Mouse (Mus musculus): Measurements from ENCODE around the gene Gba2. TPM values are rescaled to one million over a fixed set of nuclear protein-coding genes. Genes with fewer than 3 reads are reported as not detected.

Gba2 gene
- polyA plus RNA-seq, 1 experiment from 2014 or later: 21.1 TPM

DNA sequence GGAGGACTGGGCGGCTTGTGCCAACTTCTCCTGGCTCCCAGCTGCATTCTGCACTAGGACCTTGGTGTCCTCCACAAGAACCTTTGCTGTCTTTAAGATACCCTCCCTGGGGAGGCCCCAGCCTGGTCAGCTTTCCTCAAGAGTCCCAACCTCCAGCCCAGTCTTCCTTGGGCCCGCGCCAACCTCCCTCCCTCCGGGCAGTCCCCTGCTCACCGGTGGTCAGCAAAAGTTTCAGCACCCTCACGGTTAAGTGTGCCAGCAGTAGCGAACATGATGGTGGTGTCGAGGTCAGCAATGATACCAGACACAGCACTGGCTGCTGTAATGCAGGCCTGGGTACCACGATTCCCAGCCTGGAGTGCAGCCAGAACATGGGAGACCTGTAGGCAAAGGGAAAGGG, 42.6 kb downstream of the Gba2 start:
- H3K27me3 ChIP-seq (ENCODE audit: control insufficient read depth, insufficient read depth, low read length): no peaks in the 10 kb centered on the region
- H3K4me3 ChIP-seq (ENCODE audit: low read depth, low read length): no peak overlapping the region
- no peak for DNase-seq (ENCODE audit: low spot score)
- H3K36me3 ChIP-seq (replicated peaks; ENCODE audit: control insufficient read depth, insufficient read depth, low read depth, low read length): peaks cover 39% of the 10 kb centered on the region
- H3K4me2 ChIP-seq (ENCODE audit: low read depth, low read length): no peak overlapping the region
- H3K9ac ChIP-seq (replicated peaks; ENCODE audit: low read length): no peak overlapping the region
- H3K27ac ChIP-seq (replicated peaks; ENCODE audit: low read depth, low read length): no peak overlapping the region
- 94% methylated on average over 9 of the region's 9 CpGs for WGBS
- no peak for ATAC-seq (replicated peaks; ENCODE audit: insufficient number of reproducible peaks, low FRiP score, low TSS enrichment, low read depth)
- H3K9me3 ChIP-seq (replicated peaks; ENCODE audit: control insufficient read depth, low read length): no peaks in the 10 kb centered on the region
- no peaks in the 10 kb centered on the region for H3K4me1 ChIP-seq (ENCODE audit: control insufficient read depth, insufficient read depth, low read length)

GRCm38 (mm10) chr4:43535628-43536027, 43.0 kb downstream of the Gba2 start:
- Histone ChIP-seq H3K27me3 (ENCODE audit: control insufficient read depth, insufficient read depth, low read length) (no peaks in the 10 kb centered on the region), H3K4me2 (ENCODE audit: low read depth, low read length) (no peak overlapping the region), H3K4me3 (ENCODE audit: low read depth, low read length) (no peak overlapping the region), H3K4me1 (ENCODE audit: control insufficient read depth, insufficient read depth, low read length) (no peaks in the 10 kb centered on the region), H3K9me3 (replicated peaks; ENCODE audit: control insufficient read depth, low read length) (no peaks in the 10 kb centered on the region), H3K36me3 (replicated peaks; ENCODE audit: control insufficient read depth, insufficient read depth, low read depth, low read length) (peaks cover 39% of the 10 kb centered on the region), H3K9ac (replicated peaks; ENCODE audit: low read length) (no peak overlapping the region), H3K27ac (replicated peaks; ENCODE audit: low read depth, low read length) (no peak overlapping the region)
- ATAC-seq (replicated peaks; ENCODE audit: insufficient number of reproducible peaks, low FRiP score, low TSS enrichment, low read depth) (no peak), DNase-seq (ENCODE audit: low spot score) (no peak)
- 95% methylated on average over 8 of the region's 8 CpGs for WGBS

- Histone ChIP-seq H3K27ac (replicated peaks; ENCODE audit: low read depth, low read length) (no peak overlapping the region), H3K4me2 (ENCODE audit: low read depth, low read length) (no peak overlapping the region), H3K27me3 (ENCODE audit: control insufficient read depth, insufficient read depth, low read length) (no peaks in the 10 kb centered on the region), H3K36me3 (replicated peaks; ENCODE audit: control insufficient read depth, insufficient read depth, low read depth, low read length) (peaks cover 24% of the 10 kb centered on the region), H3K9ac (replicated peaks; ENCODE audit: low read length) (no peak overlapping the region), H3K9me3 (replicated peaks; ENCODE audit: control insufficient read depth, low read length) (no peaks in the 10 kb centered on the region), H3K4me1 (ENCODE audit: control insufficient read depth, insufficient read depth, low read length) (no peaks in the 10 kb centered on the region), H3K4me3 (ENCODE audit: low read depth, low read length) (no peak overlapping the region)
- DNase-seq (ENCODE audit: low spot score) (no peak), ATAC-seq (replicated peaks; ENCODE audit: insufficient number of reproducible peaks, low FRiP score, low TSS enrichment, low read depth) (no peak)
- WGBS: 80% methylated on average over 9 of the region's 9 CpGs
Measured at GRCm38 (mm10) chr4:43533270-43533669, 45.4 kb downstream of the Gba2 start.

- no peaks in the 10 kb centered on the region for H3K4me1 ChIP-seq (ENCODE audit: control insufficient read depth, insufficient read depth, low read length)
- WGBS: 25% methylated on average over 7 of the region's 7 CpGs
Measured at GRCm38 (mm10) chr4:43530581-43530980, 48.1 kb downstream of the Gba2 start.

DNA sequence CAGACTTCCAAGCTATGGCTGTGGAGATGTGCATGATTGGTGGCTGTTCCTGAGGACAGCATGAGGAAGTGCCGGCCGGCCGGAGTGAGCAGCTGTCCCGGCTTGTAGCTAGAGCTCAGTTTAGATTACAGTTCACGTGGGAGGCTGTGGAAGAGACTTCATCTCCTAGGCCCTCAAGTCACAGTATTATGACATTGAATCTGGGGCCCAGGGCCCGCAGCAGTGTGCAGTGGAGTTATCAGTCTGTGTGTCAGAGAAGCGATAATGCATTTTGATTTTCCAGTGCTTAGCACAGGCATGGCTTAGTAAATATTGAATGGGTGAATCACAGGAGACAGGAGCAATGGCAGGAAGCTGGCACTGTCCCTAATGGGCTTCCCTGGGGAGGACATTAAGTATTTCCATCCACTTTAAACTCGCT, 48.6 kb downstream of the Gba2 start:
- DNase-seq (ENCODE audit: low spot score) (no peak), ATAC-seq (replicated peaks; ENCODE audit: insufficient number of reproducible peaks, low FRiP score, low TSS enrichment, low read depth) (no peak)
- Histone ChIP-seq H3K4me1 (ENCODE audit: control insufficient read depth, insufficient read depth, low read length) (no peaks in the 10 kb centered on the region), H3K4me2 (ENCODE audit: low read depth, low read length) (no peak overlapping the region), H3K36me3 (replicated peaks; ENCODE audit: control insufficient read depth, insufficient read depth, low read depth, low read length) (peaks cover 13% of the 10 kb centered on the region), H3K4me3 (ENCODE audit: low read depth, low read length) (no peak overlapping the region), H3K9me3 (replicated peaks; ENCODE audit: control insufficient read depth, low read length) (no peaks in the 10 kb centered on the region), H3K27me3 (ENCODE audit: control insufficient read depth, insufficient read depth, low read length) (no peaks in the 10 kb centered on the region), H3K9ac (replicated peaks; ENCODE audit: low read length) (no peak overlapping the region), H3K27ac (replicated peaks; ENCODE audit: low read depth, low read length) (no peak overlapping the region)
- WGBS: 68% methylated on average over 8 of the region's 8 CpGs

More at GRCm38 (mm10) chr4:43530581-43530980, 48.1 kb downstream of the Gba2 start:
- Histone ChIP-seq H3K4me3 (ENCODE audit: low read depth, low read length) (no peak overlapping the region), H3K9ac (replicated peaks; ENCODE audit: low read length) (no peak overlapping the region), H3K36me3 (replicated peaks; ENCODE audit: control insufficient read depth, insufficient read depth, low read depth, low read length) (peaks cover 17% of the 10 kb centered on the region), H3K27ac (replicated peaks; ENCODE audit: low read depth, low read length) (no peak overlapping the region), H3K27me3 (ENCODE audit: control insufficient read depth, insufficient read depth, low read length) (no peaks in the 10 kb centered on the region), H3K4me2 (ENCODE audit: low read depth, low read length) (no peak overlapping the region), H3K9me3 (replicated peaks; ENCODE audit: control insufficient read depth, low read length) (no peaks in the 10 kb centered on the region)
- DNase-seq (ENCODE audit: low spot score) (peak; percentile 80), ATAC-seq (replicated peaks; ENCODE audit: insufficient number of reproducible peaks, low FRiP score, low TSS enrichment, low read depth) (no peak)

- H3K27me3 ChIP-seq (ENCODE audit: control insufficient read depth, insufficient read depth, low read length): peaks cover 9% of the 10 kb centered on the region
- DNase-seq (ENCODE audit: low spot score) (no peak), ATAC-seq (replicated peaks; ENCODE audit: insufficient number of reproducible peaks, low FRiP score, low TSS enrichment, low read depth) (no peak)
Measured at GRCm38 (mm10) chr4:43528487-43528886, 50.2 kb downstream of the Gba2 start.

DNA sequence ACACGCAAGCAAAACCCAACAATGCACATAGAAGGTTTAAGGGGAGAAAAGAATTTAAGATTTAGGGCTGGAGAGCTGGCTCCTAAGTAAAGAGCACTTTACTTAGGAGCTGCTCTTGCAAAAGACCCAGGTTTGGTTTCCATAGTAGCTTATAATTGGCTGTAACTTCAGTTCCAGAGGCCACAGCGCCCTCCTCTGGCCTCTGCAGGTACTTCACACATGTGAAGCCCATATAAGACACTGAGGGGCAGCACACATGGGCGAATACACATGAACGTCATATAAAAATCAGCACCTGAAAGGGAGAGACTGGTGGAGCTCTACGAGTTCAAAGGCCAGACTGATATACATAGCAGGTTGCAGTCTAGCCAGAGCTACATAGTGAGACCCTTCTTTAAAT, 50.8 kb downstream of the Gba2 start:
- peaks cover 12% of the 10 kb centered on the region for H3K27me3 ChIP-seq (ENCODE audit: control insufficient read depth, insufficient read depth, low read length)
- no peak overlapping the region for H3K9ac ChIP-seq (replicated peaks; ENCODE audit: low read length)
- ATAC-seq (replicated peaks; ENCODE audit: insufficient number of reproducible peaks, low FRiP score, low TSS enrichment, low read depth): no peak
- no peak for DNase-seq (ENCODE audit: low spot score)
- peaks cover 3% of the 10 kb centered on the region for H3K36me3 ChIP-seq (replicated peaks; ENCODE audit: control insufficient read depth, insufficient read depth, low read depth, low read length)
- H3K9me3 ChIP-seq (replicated peaks; ENCODE audit: control insufficient read depth, low read length): no peaks in the 10 kb centered on the region
- H3K4me3 ChIP-seq (ENCODE audit: low read depth, low read length): no peak overlapping the region
- no peak overlapping the region for H3K4me2 ChIP-seq (ENCODE audit: low read depth, low read length)
- 64% methylated on average over 5 of the region's 5 CpGs for WGBS
- H3K27ac ChIP-seq (replicated peaks; ENCODE audit: low read depth, low read length): no peak overlapping the region
- peaks cover 2% of the 10 kb centered on the region; the same call in 1 of the 2 replicates for H3K4me1 ChIP-seq (ENCODE audit: control insufficient read depth, insufficient read depth, low read length)

More at GRCm38 (mm10) chr4:43528487-43528886, 50.2 kb downstream of the Gba2 start:
- peaks cover 7% of the 10 kb centered on the region for H3K36me3 ChIP-seq (replicated peaks; ENCODE audit: control insufficient read depth, insufficient read depth, low read depth, low read length)
- H3K27ac ChIP-seq (replicated peaks; ENCODE audit: low read depth, low read length): no peak overlapping the region
- no peak overlapping the region for H3K9ac ChIP-seq (replicated peaks; ENCODE audit: low read length)
- peaks cover under 1% of the 10 kb centered on the region; the same call in 1 of the 2 replicates for H3K4me1 ChIP-seq (ENCODE audit: control insufficient read depth, insufficient read depth, low read length)
- 74% methylated on average over 9 of the region's 9 CpGs for WGBS
- H3K9me3 ChIP-seq (replicated peaks; ENCODE audit: control insufficient read depth, low read length): no peaks in the 10 kb centered on the region
- no peak overlapping the region for H3K4me3 ChIP-seq (ENCODE audit: low read depth, low read length)
- H3K4me2 ChIP-seq (ENCODE audit: low read depth, low read length): no peak overlapping the region

DNA sequence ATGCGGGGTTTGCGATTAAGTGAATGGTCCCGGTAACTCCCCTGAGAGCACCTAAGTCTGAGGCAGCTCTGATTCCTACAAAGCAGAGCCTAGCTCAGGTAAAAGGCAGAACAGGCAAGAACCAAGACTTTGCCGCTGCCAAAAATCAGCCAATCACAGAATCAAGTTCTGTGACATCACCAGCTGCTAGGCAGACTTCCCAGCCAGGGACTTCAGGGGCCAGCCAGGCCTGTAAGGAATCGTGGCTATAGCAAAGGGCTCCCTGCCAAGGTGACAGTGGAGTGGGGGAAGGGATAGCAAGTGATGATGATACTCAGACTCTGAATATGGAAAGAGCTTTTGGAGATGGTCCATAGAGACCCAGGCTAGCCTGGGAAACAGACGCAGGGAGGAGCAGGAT, 58.7 kb downstream of the Gba2 start:
- Histone ChIP-seq H3K27ac (replicated peaks; ENCODE audit: low read depth, low read length) (no peak overlapping the region), H3K27me3 (ENCODE audit: control insufficient read depth, insufficient read depth, low read length) (peaks cover 16% of the 10 kb centered on the region), H3K4me2 (ENCODE audit: low read depth, low read length) (0 out of 2 replicates have a peak overlapping the region, but pooled peaks have one; percentile 5), H3K36me3 (replicated peaks; ENCODE audit: control insufficient read depth, insufficient read depth, low read depth, low read length) (no peaks in the 10 kb centered on the region), H3K9me3 (replicated peaks; ENCODE audit: control insufficient read depth, low read length) (no peaks in the 10 kb centered on the region), H3K4me1 (ENCODE audit: control insufficient read depth, insufficient read depth, low read length) (peaks cover 2% of the 10 kb centered on the region; the same call in 1 of the 2 replicates), H3K9ac (replicated peaks; ENCODE audit: low read length) (no peak overlapping the region), H3K4me3 (ENCODE audit: low read depth, low read length) (no peak overlapping the region)
- ATAC-seq (replicated peaks; ENCODE audit: insufficient number of reproducible peaks, low FRiP score, low TSS enrichment, low read depth): 0 out of 2 replicates have a peak, but pooled peaks have one; percentile 14
- WGBS: 12% methylated on average over 6 of the region's 6 CpGs
- DNase-seq (ENCODE audit: low spot score): peak; percentile 90

Measured in embryonic facial prominence, embryonic 11.5 days (tissue).